Mouse (Mus musculus): ENCODE measurements around the gene Lin7c. TPM values are rescaled to one million over a fixed set of nuclear protein-coding genes. Genes with fewer than 3 reads are reported as not detected.

Lin7c gene
- polyA plus RNA-seq, 1 experiment from 2014 or later: 61.8 TPM

DNA sequence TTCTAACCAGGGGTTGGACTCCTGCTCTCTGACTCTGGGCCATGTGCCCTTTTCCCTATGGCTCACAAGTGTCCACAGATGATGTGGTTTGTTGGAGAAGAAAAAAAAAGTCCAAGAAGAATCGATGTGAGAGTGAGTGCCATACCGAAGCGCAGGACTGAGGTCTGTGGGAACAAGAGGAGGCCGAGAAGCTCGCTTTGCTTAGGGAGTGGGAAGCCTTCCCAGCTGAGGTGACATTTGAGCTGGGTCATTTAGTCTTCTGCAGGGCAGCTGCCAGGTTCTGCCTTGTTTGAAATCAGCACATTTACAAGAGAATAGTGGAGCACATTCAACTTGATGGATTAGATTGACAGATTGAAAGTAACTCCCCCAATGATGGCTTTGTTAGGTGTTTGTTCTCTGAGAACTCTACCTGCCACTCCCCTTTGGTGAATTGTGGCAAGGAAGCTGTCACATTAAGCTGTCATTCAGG lies 51.4 kb downstream of the Lin7c start:
- Histone ChIP-seq H3K9me3 (no peaks in the 10 kb centered on the region), H3K27ac (no peak overlapping the region), H3K9ac (replicated peaks) (no peak overlapping the region), H3K36me3 (no peaks in the 10 kb centered on the region), H3K27me3 (no peaks in the 10 kb centered on the region), H3K4me3 (replicated peaks) (no peak overlapping the region), H3K4me1 (replicated peaks) (peaks cover 12% of the 10 kb centered on the region), H3K4me2 (no peak overlapping the region)
- 29% methylated on average over 5 of the region's 5 CpGs for WGBS
- no peak for ATAC-seq (ENCODE audit: insufficient number of reproducible peaks, insufficient read depth, low FRiP score, low TSS enrichment, low read depth)

DNA sequence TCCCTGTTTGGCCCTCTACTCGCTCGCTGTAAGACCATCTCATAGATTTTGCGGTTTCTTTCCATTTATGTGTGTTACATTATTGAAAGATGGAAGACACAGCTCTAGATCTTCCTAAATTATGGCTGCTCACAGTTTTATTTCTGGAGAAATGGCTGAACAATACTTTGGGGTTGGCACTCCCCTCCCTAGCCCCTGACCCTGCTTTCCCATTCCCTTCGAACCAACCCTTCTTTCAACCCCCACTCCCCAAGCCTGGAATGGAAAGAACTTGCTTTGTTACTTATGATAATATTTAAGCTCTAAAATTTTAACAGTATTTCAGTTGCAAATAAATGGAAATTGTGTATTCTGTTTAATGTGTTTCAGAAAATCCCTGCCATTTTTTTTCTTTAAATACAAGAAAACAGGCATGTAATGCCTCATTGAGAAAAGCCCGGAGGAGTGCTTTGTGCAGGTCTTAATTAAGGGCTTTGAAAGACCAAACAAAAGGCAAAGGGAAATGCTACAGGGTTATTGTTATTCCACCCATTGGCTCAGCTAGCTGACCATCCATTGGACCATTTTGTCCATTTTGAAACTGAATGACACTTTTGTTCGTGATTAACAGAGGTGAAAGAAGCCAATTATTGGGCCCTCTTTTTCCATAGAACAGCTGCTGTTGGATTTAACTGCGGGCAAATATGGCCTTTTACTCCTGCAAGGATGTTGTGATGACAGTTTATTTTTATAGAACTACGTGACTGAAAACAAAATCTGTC lies 52.3 kb downstream of the Lin7c start:
- Histone ChIP-seq H3K27me3 (no peaks in the 10 kb centered on the region), H3K27ac (no peak overlapping the region)
- WGBS: 83% methylated on average over 8 of the region's 8 CpGs

DNA sequence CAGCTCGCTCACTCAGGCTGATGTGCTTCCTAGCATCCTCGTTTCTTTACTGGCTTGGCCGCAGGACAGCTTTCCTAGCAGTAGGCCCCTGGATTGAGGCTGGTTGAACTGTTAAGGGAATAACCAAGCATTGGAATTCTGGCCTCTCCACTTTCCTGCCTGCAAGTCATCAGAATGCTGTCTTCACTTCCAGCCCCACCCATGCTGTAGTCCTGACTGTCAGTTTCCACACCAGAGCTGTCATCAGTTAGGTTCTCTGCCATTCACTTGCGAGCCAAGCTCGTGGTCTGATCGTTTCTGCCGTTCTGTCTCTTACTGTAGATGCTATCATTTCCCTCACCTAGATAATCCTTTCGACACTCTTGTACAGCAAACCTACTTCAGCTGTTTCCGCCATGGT lies 54.3 kb downstream of the Lin7c start:
- WGBS: 78% methylated on average over 9 of the region's 9 CpGs

More for the DNA sequence above, 52.3 kb downstream of the Lin7c start:
- no peak for ATAC-seq (ENCODE audit: insufficient number of reproducible peaks, insufficient read depth, low FRiP score, low TSS enrichment, low read depth)
- Histone ChIP-seq H3K4me1 (replicated peaks) (peaks cover 12% of the 10 kb centered on the region), H3K36me3 (no peaks in the 10 kb centered on the region), H3K9ac (replicated peaks) (no peak overlapping the region), H3K4me2 (no peak overlapping the region), H3K9me3 (no peaks in the 10 kb centered on the region), H3K4me3 (replicated peaks) (no peak overlapping the region)

DNA sequence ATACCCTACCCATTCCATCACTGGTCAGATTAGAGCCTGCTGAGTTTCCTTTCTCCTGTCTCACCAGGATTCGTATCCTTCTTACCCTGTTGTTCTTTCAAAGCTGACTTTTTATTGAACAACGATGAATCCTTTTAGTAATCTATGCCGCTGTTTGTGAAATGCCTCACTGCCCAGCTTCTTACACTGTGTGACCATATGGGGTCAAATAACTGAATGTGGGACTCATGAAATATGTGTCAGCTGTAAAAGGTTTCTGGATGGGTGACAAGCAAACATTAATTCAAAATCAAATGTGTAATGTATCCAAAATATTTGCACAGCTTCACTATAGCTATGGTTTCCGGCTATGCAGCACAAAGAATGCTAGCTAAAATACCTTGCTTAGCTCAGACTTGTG lies 54.9 kb downstream of the Lin7c start:
- no peak overlapping the region for H3K9ac ChIP-seq (replicated peaks)
- no peaks in the 10 kb centered on the region for H3K36me3 ChIP-seq
- no peak overlapping the region for H3K27ac ChIP-seq
- WGBS: 94% methylated on average over 4 of the region's 4 CpGs
- H3K9me3 ChIP-seq: no peaks in the 10 kb centered on the region
- no peak overlapping the region for H3K4me3 ChIP-seq (replicated peaks)
- no peaks in the 10 kb centered on the region for H3K27me3 ChIP-seq
- no peak overlapping the region for H3K4me2 ChIP-seq
- ATAC-seq (ENCODE audit: insufficient number of reproducible peaks, insufficient read depth, low FRiP score, low TSS enrichment, low read depth): no peak
- H3K4me1 ChIP-seq (replicated peaks): peaks cover 12% of the 10 kb centered on the region

More for the DNA sequence above, 54.3 kb downstream of the Lin7c start:
- ATAC-seq (ENCODE audit: insufficient number of reproducible peaks, insufficient read depth, low FRiP score, low TSS enrichment, low read depth): no peak
- Histone ChIP-seq H3K36me3 (no peaks in the 10 kb centered on the region), H3K9me3 (no peaks in the 10 kb centered on the region), H3K27ac (no peak overlapping the region), H3K4me3 (replicated peaks) (no peak overlapping the region), H3K4me2 (no peak overlapping the region), H3K9ac (replicated peaks) (no peak overlapping the region), H3K27me3 (no peaks in the 10 kb centered on the region), H3K4me1 (replicated peaks) (peaks cover 12% of the 10 kb centered on the region)

DNA sequence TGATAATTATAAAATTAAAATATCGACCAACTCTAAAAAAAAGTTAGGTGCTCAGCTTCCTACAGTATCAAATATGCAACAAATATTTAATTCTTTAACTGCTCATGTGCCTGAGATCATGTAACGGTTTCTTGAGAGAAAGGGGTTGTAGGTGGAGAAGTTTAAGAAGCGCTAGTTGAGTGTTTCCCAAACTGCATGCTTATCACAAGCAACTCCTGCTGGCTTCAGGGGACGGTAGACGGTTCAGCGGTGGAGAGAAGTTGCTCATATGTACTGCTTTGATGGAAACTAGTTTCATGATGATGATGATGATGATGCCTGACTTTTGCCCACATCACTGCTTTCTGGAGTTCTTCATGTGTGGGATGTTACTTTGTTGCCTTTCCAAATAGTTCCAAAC lies 55.8 kb downstream of the Lin7c start:
- 93% methylated on average over 6 of the region's 6 CpGs for WGBS
- no peaks in the 10 kb centered on the region for H3K9me3 ChIP-seq
- ATAC-seq (ENCODE audit: insufficient number of reproducible peaks, insufficient read depth, low FRiP score, low TSS enrichment, low read depth): no peak
- H3K9ac ChIP-seq (replicated peaks): no peak overlapping the region
- H3K4me3 ChIP-seq (replicated peaks): no peak overlapping the region
- H3K27me3 ChIP-seq: no peaks in the 10 kb centered on the region
- no peaks in the 10 kb centered on the region for H3K36me3 ChIP-seq
- H3K4me2 ChIP-seq: no peak overlapping the region
- peaks cover 12% of the 10 kb centered on the region for H3K4me1 ChIP-seq (replicated peaks)
- no peak overlapping the region for H3K27ac ChIP-seq

DNA sequence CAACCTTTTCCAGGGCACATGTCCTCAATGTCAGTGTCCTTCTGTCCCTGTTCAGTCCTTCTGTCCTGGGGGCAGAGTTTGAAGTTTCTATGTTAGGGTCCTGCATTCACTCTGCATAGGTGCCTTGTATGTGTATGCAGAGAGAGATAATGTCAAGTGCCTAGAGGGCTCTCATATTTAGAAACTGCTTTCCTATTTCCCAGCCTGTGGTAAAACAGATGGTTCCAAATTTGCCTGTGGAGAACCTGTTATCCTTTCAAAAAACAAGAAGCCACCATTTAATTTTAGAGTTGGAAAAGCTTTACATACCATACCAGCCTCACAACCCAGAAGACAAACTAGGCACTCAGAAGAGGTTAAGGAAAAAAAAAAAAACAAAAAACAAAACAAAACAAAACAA lies 58.9 kb downstream of the Lin7c start:
- H3K9ac ChIP-seq (replicated peaks): no peak overlapping the region
- no peaks in the 10 kb centered on the region for H3K36me3 ChIP-seq
- H3K4me2 ChIP-seq: no peak overlapping the region
- no peak overlapping the region for H3K4me3 ChIP-seq (replicated peaks)
- no peaks in the 10 kb centered on the region for H3K27me3 ChIP-seq
- peaks cover 17% of the 10 kb centered on the region; the same call in 1 of the 2 replicates for H3K4me1 ChIP-seq (replicated peaks)
- no peak for ATAC-seq (ENCODE audit: insufficient number of reproducible peaks, insufficient read depth, low FRiP score, low TSS enrichment, low read depth)
- H3K9me3 ChIP-seq: no peaks in the 10 kb centered on the region
- H3K27ac ChIP-seq: no peak overlapping the region

DNA sequence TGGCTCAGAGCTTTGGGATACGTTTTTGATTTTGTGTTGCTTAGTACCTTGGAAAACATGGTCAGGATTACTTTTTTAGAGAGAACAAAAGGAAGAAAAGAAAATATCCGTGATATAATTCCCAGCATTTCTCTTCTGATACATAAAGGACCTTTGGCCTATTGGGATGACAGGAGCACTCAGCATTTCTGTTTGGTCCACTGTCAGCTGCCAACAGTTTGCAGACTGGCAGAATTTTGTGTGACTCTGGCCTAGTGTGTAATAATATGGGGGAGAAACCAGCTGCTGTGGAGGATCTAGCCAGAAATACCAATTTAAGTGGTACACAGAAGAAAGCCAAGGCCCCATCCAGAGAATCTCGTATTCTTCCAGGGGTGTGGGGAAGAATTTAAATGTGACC lies 59.7 kb downstream of the Lin7c start:
- no peaks in the 10 kb centered on the region for H3K27me3 ChIP-seq

More for the DNA sequence above, 59.7 kb downstream of the Lin7c start:
- no peak for ATAC-seq (ENCODE audit: insufficient number of reproducible peaks, insufficient read depth, low FRiP score, low TSS enrichment, low read depth)
- no peaks in the 10 kb centered on the region for H3K36me3 ChIP-seq
- no peak overlapping the region for H3K4me3 ChIP-seq (replicated peaks)
- WGBS: 76% methylated on average over 3 of the region's 3 CpGs
- H3K4me1 ChIP-seq (replicated peaks): peaks cover 17% of the 10 kb centered on the region
- no peak overlapping the region for H3K9ac ChIP-seq (replicated peaks)
- no peak overlapping the region for H3K27ac ChIP-seq
- no peaks in the 10 kb centered on the region for H3K9me3 ChIP-seq
- H3K4me2 ChIP-seq: no peak overlapping the region

Other genes with a start within 250 kb of the Lin7c start
- gene Bdnf, start 216.2 kb upstream of the Lin7c start, polyA plus RNA-seq (2016; fragmentation: Nextera tagmentation; extraction: Ambion mirVana): 4.5 and 5.2 TPM in 2 replicates
- 22.1 and 23.4 TPM in 2 replicates for gene Lgr4, start 26.8 kb downstream of the Lin7c start, polyA plus RNA-seq (2016; fragmentation: Nextera tagmentation; extraction: Ambion mirVana)
- 61.0 and 61.4 TPM in 2 replicates for gene Ccdc34, start 127.0 kb downstream of the Lin7c start, polyA plus RNA-seq (2016; fragmentation: Nextera tagmentation; extraction: Ambion mirVana)

Measured in limb, embryonic 12.5 days (tissue).